Mouse (Mus musculus): ENCODE results near the gene Cfap69. TPM values are rescaled to one million over a fixed set of nuclear protein-coding genes. Genes with fewer than 3 reads are reported as not detected.
A peak's percentile ranks its signal among the peaks of the same experiment; 100 is the strongest.

Gene Cfap69
- 10.8 and 11.7 TPM in 2 replicates for polyA plus RNA-seq (2014; fragmentation: Nextera tagmentation; extraction: Ambion mirVana)

DNA sequence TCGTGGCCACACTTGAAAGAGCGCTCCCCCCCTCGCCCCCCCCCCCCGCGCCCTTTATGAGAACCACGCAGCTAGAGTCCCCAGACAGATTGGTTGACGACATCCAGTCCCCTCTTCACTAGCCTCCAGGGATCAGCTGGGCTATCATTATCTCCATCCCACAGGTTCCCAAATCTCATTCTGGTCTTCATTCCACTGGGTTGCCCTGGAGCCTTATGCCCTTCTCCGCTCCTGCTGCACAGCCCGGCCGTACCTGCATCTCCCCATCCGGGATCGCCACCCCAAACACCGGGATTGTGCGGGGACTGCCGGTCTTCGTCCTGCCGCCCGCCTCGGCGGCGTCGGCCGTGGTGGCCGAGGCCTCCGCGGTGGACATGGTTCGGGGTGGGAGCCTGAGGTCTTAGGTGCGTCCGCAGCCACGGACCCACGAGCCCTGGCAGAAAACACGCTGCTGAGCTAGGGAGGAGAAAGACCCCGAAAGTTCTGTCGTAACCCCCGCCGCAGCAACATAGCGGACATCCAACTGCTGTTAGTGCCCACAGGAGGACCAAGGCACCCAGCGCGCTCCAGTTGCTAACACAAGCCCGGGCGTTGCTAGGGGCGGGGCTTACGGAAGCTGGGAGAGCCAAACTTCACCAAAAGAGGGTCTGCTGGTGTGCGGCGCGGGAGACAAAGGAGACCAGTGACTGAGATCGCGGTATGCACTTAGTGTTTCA, at the start of gene Cfap69:
Gene Cfap69, minus strand, starts transcription at position 585 of the 716 bp plus-strand sequence.
- Histone ChIP-seq H3K9ac (peak within 1 kb of the TSS; percentile 66), H3K4me3 (replicated peaks; ENCODE audit: low read length) (peak within 1 kb of the TSS; percentile 64), H3K27me3 (ENCODE audit: control insufficient read depth, insufficient read depth, low read length) (no peaks in the 10 kb centered on the region), H3K9me3 (ENCODE audit: control insufficient read depth, low read length) (no peaks in the 10 kb centered on the region), H3K4me1 (replicated peaks; ENCODE audit: control insufficient read depth, insufficient read depth, low read length) (peaks cover 11% of the 10 kb centered on the region), H3K27ac (peak within 1 kb of the TSS; percentile 55), H3K36me3 (replicated peaks; ENCODE audit: control insufficient read depth, insufficient read depth) (peaks cover under 1% of the 10 kb centered on the region; the same call in 1 of the 2 replicates), H3K4me2 (replicated peaks) (peak within 1 kb of the TSS; percentile 75)
- DNase-seq (ENCODE audit: low spot score): peak; percentile 90
- ATAC-seq (ENCODE audit: low FRiP score): peak; percentile 97
- WGBS: under 1% methylated on average over 48 of the region's 48 CpGs

DNA sequence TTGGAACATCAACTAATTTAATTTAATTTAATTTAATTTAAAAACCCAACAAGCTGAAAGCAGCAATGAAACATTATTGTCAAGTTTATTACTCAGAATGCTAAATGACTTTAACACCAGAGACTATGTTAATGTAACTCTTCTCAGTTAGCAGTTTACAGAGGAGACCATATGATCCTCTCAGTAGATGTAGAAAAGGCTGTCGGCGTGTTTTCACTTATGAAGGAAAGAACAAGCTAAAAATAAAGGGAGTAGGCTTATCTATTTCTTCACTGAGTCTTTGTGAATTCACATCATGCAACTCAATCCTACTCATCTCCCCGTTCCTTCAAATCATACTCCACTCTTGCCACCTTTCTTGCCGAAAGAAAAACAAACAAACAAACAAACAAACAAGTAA, 47.0 kb upstream of the Cfap69 start:
- WGBS: 89% methylated on average over 4 of the region's 4 CpGs
- H3K9ac ChIP-seq: no peak overlapping the region

GRCm38 (mm10) chr5:5707341-5708278, 43.6 kb upstream of the Cfap69 start:
- 74% methylated on average over 13 of the region's 13 CpGs for WGBS
- Histone ChIP-seq H3K4me1 (replicated peaks; ENCODE audit: control insufficient read depth, insufficient read depth, low read length) (no peaks in the 10 kb centered on the region), H3K9me3 (ENCODE audit: control insufficient read depth, low read length) (no peaks in the 10 kb centered on the region), H3K36me3 (replicated peaks; ENCODE audit: control insufficient read depth, insufficient read depth) (no peaks in the 10 kb centered on the region), H3K9ac (no peak overlapping the region), H3K4me3 (replicated peaks; ENCODE audit: low read length) (no peak overlapping the region), H3K4me2 (replicated peaks) (no peak overlapping the region), H3K27me3 (ENCODE audit: control insufficient read depth, insufficient read depth, low read length) (no peaks in the 10 kb centered on the region), H3K27ac (no peak overlapping the region)
- ATAC-seq (ENCODE audit: low FRiP score) (no peak), DNase-seq (ENCODE audit: low spot score) (no peak)

More for the DNA sequence above, 47.0 kb upstream of the Cfap69 start:
- no peaks in the 10 kb centered on the region for H3K27me3 ChIP-seq (ENCODE audit: control insufficient read depth, insufficient read depth, low read length)
- ATAC-seq (ENCODE audit: low FRiP score) (no peak), DNase-seq (ENCODE audit: low spot score) (no peak)
- H3K9me3 ChIP-seq (ENCODE audit: control insufficient read depth, low read length): no peaks in the 10 kb centered on the region
- H3K36me3 ChIP-seq (replicated peaks; ENCODE audit: control insufficient read depth, insufficient read depth): no peaks in the 10 kb centered on the region
- H3K27ac ChIP-seq: no peak overlapping the region
- H3K4me3 ChIP-seq (replicated peaks; ENCODE audit: low read length): no peak overlapping the region
- no peak overlapping the region for H3K4me2 ChIP-seq (replicated peaks)
- H3K4me1 ChIP-seq (replicated peaks; ENCODE audit: control insufficient read depth, insufficient read depth, low read length): no peaks in the 10 kb centered on the region

DNA sequence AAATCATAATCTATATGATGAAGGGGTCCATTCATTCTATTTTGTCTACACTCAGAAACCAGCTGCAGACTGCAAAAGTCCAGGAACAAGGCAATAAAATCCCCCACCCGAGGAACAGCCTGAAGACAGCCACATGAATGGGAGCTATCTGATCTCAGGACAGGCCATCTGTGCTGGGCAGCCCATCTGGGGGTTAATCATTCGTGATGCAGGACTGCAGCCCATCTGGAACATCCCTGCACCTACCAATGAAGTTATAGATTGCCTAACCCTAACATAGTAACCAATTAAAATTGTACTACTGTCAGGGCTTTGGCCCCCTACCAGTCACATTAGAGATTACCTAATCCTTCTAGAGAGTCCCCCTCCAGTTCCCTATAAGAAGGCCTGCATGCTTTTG, 41.0 kb upstream of the Cfap69 start:
- Histone ChIP-seq H3K9ac (no peak overlapping the region), H3K27ac (no peak overlapping the region), H3K4me3 (replicated peaks; ENCODE audit: low read length) (no peak overlapping the region), H3K9me3 (ENCODE audit: control insufficient read depth, low read length) (no peaks in the 10 kb centered on the region), H3K4me2 (replicated peaks) (no peak overlapping the region), H3K36me3 (replicated peaks; ENCODE audit: control insufficient read depth, insufficient read depth) (no peaks in the 10 kb centered on the region), H3K4me1 (replicated peaks; ENCODE audit: control insufficient read depth, insufficient read depth, low read length) (no peaks in the 10 kb centered on the region), H3K27me3 (ENCODE audit: control insufficient read depth, insufficient read depth, low read length) (no peaks in the 10 kb centered on the region)
- ATAC-seq (ENCODE audit: low FRiP score) (no peak), DNase-seq (ENCODE audit: low spot score) (no peak)
- 40% methylated on average over 2 of the region's 2 CpGs for WGBS

- Histone ChIP-seq H3K4me3 (replicated peaks; ENCODE audit: low read length) (no peak overlapping the region), H3K4me2 (replicated peaks) (no peak overlapping the region)
- DNase-seq (ENCODE audit: low spot score): no peak
Observed at GRCm38 (mm10) chr5:5700386-5700785, 36.3 kb upstream of the Cfap69 start.

DNA sequence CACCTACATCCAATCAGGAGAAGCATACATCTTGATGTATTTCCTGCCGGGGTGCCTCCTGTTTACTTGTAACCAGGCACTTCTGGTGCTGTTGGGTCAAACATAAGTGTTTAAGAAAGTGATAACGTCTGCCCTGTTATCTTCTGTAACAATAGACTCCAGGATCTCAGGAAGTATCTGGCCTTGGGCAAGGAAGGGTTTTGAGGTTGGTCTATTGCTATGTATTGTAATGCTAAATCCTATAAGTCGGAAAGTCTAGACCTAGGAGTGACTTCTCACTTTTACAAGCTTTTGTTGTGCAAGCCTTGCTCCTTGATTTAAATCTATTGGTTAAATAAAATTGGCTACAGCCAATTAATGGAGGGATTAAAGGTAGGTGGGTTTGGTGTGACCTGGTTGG, 34.8 kb upstream of the Cfap69 start:
- no peak overlapping the region for H3K27ac ChIP-seq
- H3K9me3 ChIP-seq (ENCODE audit: control insufficient read depth, low read length): no peaks in the 10 kb centered on the region
- DNase-seq (ENCODE audit: low spot score): no peak
- ATAC-seq (ENCODE audit: low FRiP score): no peak
- no peaks in the 10 kb centered on the region for H3K36me3 ChIP-seq (replicated peaks; ENCODE audit: control insufficient read depth, insufficient read depth)
- H3K27me3 ChIP-seq (ENCODE audit: control insufficient read depth, insufficient read depth, low read length): no peaks in the 10 kb centered on the region
- 70% methylated on average over 3 of the region's 3 CpGs for WGBS
- no peak overlapping the region for H3K9ac ChIP-seq
- no peaks in the 10 kb centered on the region for H3K4me1 ChIP-seq (replicated peaks; ENCODE audit: control insufficient read depth, insufficient read depth, low read length)
- H3K4me2 ChIP-seq (replicated peaks): no peak overlapping the region
- H3K4me3 ChIP-seq (replicated peaks; ENCODE audit: low read length): no peak overlapping the region

More at GRCm38 (mm10) chr5:5700386-5700785, 36.3 kb upstream of the Cfap69 start:
- no peak for ATAC-seq (ENCODE audit: low FRiP score)
- H3K9me3 ChIP-seq (ENCODE audit: control insufficient read depth, low read length): no peaks in the 10 kb centered on the region
- H3K9ac ChIP-seq: no peak overlapping the region
- WGBS: 81% methylated on average over 2 of the region's 2 CpGs
- H3K27me3 ChIP-seq (ENCODE audit: control insufficient read depth, insufficient read depth, low read length): no peaks in the 10 kb centered on the region
- H3K4me1 ChIP-seq (replicated peaks; ENCODE audit: control insufficient read depth, insufficient read depth, low read length): no peaks in the 10 kb centered on the region
- no peaks in the 10 kb centered on the region for H3K36me3 ChIP-seq (replicated peaks; ENCODE audit: control insufficient read depth, insufficient read depth)
- H3K27ac ChIP-seq: no peak overlapping the region

GRCm38 (mm10) chr5:5695401-5695942, 31.4 kb upstream of the Cfap69 start:
- Histone ChIP-seq H3K4me1 (replicated peaks; ENCODE audit: control insufficient read depth, insufficient read depth, low read length) (no peaks in the 10 kb centered on the region), H3K27ac (no peak overlapping the region), H3K4me2 (replicated peaks) (no peak overlapping the region), H3K9ac (no peak overlapping the region), H3K4me3 (replicated peaks; ENCODE audit: low read length) (no peak overlapping the region), H3K36me3 (replicated peaks; ENCODE audit: control insufficient read depth, insufficient read depth) (no peaks in the 10 kb centered on the region), H3K27me3 (ENCODE audit: control insufficient read depth, insufficient read depth, low read length) (no peaks in the 10 kb centered on the region), H3K9me3 (ENCODE audit: control insufficient read depth, low read length) (no peaks in the 10 kb centered on the region)
- no peak for DNase-seq (ENCODE audit: low spot score)
- no peak for ATAC-seq (ENCODE audit: low FRiP score)
- 90% methylated on average over 5 of the region's 5 CpGs for WGBS

GRCm38 (mm10) chr5:5693956-5694653, 30.1 kb upstream of the Cfap69 start, which contains the start of gene Steap2:
TSS of gene Steap2 (minus strand) at chr5:5694578.
- no peaks in the 10 kb centered on the region for H3K4me1 ChIP-seq (replicated peaks; ENCODE audit: control insufficient read depth, insufficient read depth, low read length)
- no peaks in the 10 kb centered on the region for H3K27me3 ChIP-seq (ENCODE audit: control insufficient read depth, insufficient read depth, low read length)
- ATAC-seq (ENCODE audit: low FRiP score) (peak; percentile 90), DNase-seq (ENCODE audit: low spot score) (peak; percentile 35)
- H3K9ac ChIP-seq: peak within 1 kb of the TSS; percentile 88
- peak within 1 kb of the TSS; percentile 96 for H3K4me2 ChIP-seq (replicated peaks)
- no peaks in the 10 kb centered on the region for H3K36me3 ChIP-seq (replicated peaks; ENCODE audit: control insufficient read depth, insufficient read depth)
- H3K9me3 ChIP-seq (ENCODE audit: control insufficient read depth, low read length): no peaks in the 10 kb centered on the region
- peak within 1 kb of the TSS; percentile 86 for H3K4me3 ChIP-seq (replicated peaks; ENCODE audit: low read length)
- under 1% methylated on average over 61 of the region's 66 CpGs for WGBS
- peak within 1 kb of the TSS; percentile 41; the same call in 1 of the 2 replicates for H3K27ac ChIP-seq

Data from hindbrain, embryonic 14.5 days (tissue).